19 mouse cellular contexts compared by ENCODE assay signal in the genomic region with DNA sequence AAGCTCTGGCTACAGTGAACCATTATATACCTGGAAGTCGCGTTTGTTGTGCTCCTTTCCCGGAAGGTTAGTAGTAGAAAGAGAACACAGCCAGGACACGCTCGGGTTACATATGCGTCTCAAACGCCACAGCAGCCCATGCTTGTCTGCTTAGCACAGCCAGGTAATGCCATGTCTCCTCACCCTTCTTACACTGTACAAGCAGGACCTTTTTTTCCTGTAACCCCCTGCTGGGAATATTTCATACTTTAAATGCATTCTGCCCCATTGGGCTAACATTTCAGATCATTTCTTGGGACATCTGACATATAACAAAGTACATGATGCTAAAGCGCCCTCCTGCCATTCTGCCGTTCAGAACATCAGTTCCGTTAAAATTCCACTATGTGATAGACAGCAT.
DNase-seq lines count a peak whose midpoint lies in the region; ATAC-seq lines count a peak whose summit lies in the region.
"Had no signal": no experiment of that assay in that cellular context is flagged by ENCODE, and none has a peak within 500 bp of the region (broad histone marks: within the 10 kb centered on the region; RNA-seq: fewer than 3 reads in every experiment).

No protein-coding gene starts in this region.

- H3K4me2 ChIP-seq in heart, embryonic 12.5 days, result no peak overlapping the region
- H3K4me2 ChIP-seq in neural tube, embryonic 14.5 days (ENCODE audit: low read depth, low read length), result no peak overlapping the region
- no peak overlapping the region for H3K4me2 ChIP-seq in neural tube, embryonic 15.5 days

- no peak overlapping the region for H3K4me3 ChIP-seq in heart, embryonic 12.5 days
- no peak overlapping the region for H3K4me3 ChIP-seq in neural tube, embryonic 14.5 days (ENCODE audit: low read depth, low read length)
- no peak overlapping the region for H3K4me3 ChIP-seq in neural tube, embryonic 15.5 days (replicated peaks)

- no peaks in the 10 kb centered on the region for H3K9me3 ChIP-seq in heart, embryonic 12.5 days (replicated peaks)
- H3K9me3 ChIP-seq in neural tube, embryonic 14.5 days (ENCODE audit: control insufficient read depth, low read length), result no peaks in the 10 kb centered on the region
- H3K9me3 ChIP-seq in neural tube, embryonic 15.5 days (replicated peaks), result no peaks in the 10 kb centered on the region

- no peaks in the 10 kb centered on the region for H3K4me1 ChIP-seq in heart, embryonic 12.5 days (replicated peaks)
- peaks cover 8% of the 10 kb centered on the region; the same call in 1 of the 2 replicates for H3K4me1 ChIP-seq in neural tube, embryonic 14.5 days (ENCODE audit: control insufficient read depth, insufficient read depth, low read length)
- H3K4me1 ChIP-seq in neural tube, embryonic 15.5 days, result peaks cover 14% of the 10 kb centered on the region

- ATAC-seq in heart, embryonic 12.5 days (ENCODE audit: insufficient number of reproducible peaks, low FRiP score), result no peak
- peak; percentile 52; the same call in 1 of the 2 replicates for ATAC-seq in neural tube, embryonic 14.5 days (ENCODE audit: low read depth)
- no peak for ATAC-seq in neural tube, embryonic 15.5 days (ENCODE audit: low FRiP score)
- ATAC-seq: activated CD4-positive, CD25-positive, alpha-beta regulatory T cell, adult 4 months; CD4-positive, CD25-positive, alpha-beta regulatory T cell, adult 4 months; Patski had no signal

- H3K27me3 ChIP-seq in heart, embryonic 12.5 days (replicated peaks), result no peaks in the 10 kb centered on the region
- no peaks in the 10 kb centered on the region for H3K27me3 ChIP-seq in neural tube, embryonic 14.5 days (ENCODE audit: control insufficient read depth, insufficient read depth, low read length)
- no peaks in the 10 kb centered on the region for H3K27me3 ChIP-seq in neural tube, embryonic 15.5 days (replicated peaks)
- H3K27me3 ChIP-seq: CH12.LX, Patski had no signal

- 81% methylated on average over 10 of the region's 10 CpGs for WGBS in heart, embryonic 12.5 days
- 76% methylated on average over 10 of the region's 10 CpGs for WGBS in neural tube, embryonic 14.5 days
- 73% methylated on average over 10 of the region's 10 CpGs for WGBS in neural tube, embryonic 15.5 days

- H3K36me3 ChIP-seq in heart, embryonic 12.5 days, result no peaks in the 10 kb centered on the region
- no peaks in the 10 kb centered on the region for H3K36me3 ChIP-seq in neural tube, embryonic 14.5 days (ENCODE audit: control insufficient read depth, insufficient read depth, low read length)
- no peaks in the 10 kb centered on the region for H3K36me3 ChIP-seq in neural tube, embryonic 15.5 days
- H3K36me3 ChIP-seq: G1E had no signal

- no peak overlapping the region for H3K27ac ChIP-seq in heart, embryonic 12.5 days (ENCODE audit: poor library complexity, severe bottlenecking)
- H3K27ac ChIP-seq in neural tube, embryonic 14.5 days (ENCODE audit: low read depth, low read length), result no peak overlapping the region
- H3K27ac ChIP-seq in neural tube, embryonic 15.5 days (replicated peaks), result no peak overlapping the region

- peak; percentile 58 for DNase-seq in heart, adult 11 months
- DNase-seq: adrenal gland, adult 2 months; adrenal gland, adult 8-10 months; adrenal gland, postnatal 10 days; adrenal gland, postnatal 14 days; adrenal gland, postnatal 25 days; adrenal gland, postnatal 36 days; B cell, adult 2 months; cerebellum, adult 11 months; cerebellum, adult 11-12 months; cerebellum, adult 18-20 months had no signal

- H3K9ac ChIP-seq in heart, embryonic 12.5 days, result no peak overlapping the region
- no peak overlapping the region for H3K9ac ChIP-seq in neural tube, embryonic 14.5 days (replicated peaks; ENCODE audit: low read depth, low read length)
- no peak overlapping the region for H3K9ac ChIP-seq in neural tube, embryonic 15.5 days (replicated peaks)
